Mouse (Mus musculus): ENCODE results near the gene Rxra.

Rxra gene

DNA sequence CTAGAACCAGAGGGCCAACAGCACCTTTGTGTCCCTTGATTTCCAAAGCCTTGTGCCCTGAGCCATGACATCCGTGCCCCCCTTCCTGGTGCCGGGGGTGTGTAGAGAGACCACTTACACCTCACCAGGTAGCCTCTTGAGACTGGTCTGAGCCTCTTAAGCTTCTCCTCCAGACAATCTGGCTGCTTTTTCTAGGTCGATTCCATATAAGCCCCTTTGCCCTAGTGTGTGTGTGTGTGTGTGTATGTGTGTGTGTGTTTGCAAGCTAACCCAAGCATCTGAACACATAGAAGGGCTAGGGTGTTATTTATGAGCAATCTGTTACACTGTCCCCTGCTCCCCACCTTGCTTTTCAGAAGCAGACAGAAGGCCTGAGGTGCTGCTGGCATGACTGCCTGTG, 62.2 kb downstream of the Rxra start:
- DNase-seq (ENCODE audit: low spot score in 2 of 2), result no peak

DNA sequence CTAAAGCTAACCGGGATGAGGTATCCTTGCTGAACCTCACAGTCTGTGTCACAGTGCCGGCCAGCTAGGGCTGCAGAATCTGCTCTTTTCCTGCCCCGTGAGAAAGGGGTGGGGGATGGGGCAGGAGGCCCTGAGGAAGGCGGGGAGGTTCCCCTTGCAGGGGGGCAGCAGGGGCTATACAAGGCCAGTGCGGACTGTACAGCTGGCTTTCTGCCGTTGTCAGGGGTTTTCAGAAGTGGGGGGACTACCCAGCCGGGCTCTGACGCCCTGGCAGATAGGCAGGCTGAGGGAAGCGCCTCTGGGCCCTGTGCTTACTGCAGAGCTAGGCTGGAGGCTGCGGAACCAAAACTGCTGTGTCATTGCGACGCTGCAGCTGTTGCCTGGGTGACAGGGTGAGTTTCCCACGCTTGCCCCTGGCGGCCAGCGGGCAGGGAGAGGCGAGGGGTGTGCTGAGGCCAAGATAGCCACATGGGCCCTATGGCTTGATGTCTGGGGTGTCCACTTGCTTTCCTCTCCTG, 63.9 kb downstream of the Rxra start:
- DNase-seq (ENCODE audit: low spot score in 2 of 2), result peak; percentile 88 to 90

DNA sequence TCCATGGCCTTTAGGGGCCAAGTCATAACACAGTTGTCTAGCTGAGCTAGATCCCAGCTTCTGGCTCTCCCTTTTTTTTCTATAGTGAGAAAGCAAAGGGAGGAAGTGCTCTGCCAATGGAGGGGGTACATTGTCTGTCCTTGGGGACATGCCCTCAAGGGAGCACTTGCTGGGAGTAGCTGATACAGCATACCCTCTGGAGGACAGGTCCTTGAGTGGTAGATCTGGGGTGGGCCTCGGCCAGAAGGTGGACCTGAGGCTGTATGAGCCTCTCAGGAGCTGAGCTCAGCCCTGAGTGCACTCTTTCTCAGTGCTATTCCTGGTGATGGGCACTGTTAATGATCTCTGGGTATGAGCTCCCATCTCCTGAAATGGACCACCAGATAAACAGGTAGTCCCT, 66.9 kb downstream of the Rxra start:
- DNase-seq (ENCODE audit: low spot score in 2 of 2), result no peak

DNA sequence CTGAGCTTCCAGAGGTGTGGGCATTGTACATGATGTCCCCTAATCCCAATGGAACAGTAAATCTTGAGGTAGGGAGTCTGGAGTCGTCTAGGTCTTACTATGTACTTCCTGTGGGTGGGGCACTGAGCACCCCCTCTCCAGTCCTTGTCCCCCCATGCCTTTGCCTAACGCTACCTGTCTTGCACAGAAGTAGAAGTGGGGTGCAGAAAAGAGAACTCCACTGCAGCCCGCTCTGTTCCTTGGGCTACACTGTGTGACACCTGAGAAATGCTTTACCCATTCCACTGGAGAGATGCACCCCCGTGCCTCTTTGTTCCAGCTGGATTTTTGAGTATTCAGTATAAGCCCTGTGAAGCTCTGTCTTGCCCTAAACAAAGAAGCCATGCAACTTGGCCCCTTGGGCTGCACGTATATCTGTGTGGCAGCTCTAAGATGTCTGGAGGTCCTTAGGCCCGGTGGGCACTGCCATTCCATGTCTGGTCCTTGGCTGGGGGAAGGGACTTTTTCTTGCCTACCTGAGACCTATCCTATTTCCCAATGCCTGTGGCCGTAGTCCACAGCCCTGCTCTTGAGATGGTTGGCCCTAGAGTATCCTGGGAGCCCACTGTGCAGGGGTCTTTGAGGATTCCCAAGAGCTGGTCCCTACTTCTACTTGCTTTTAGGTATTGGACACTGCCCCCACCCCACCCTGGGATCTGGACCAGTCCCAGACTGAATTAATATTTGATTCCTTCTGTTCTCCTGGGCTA, 67.8 kb downstream of the Rxra start:
- no peak for DNase-seq (ENCODE audit: low spot score in 2 of 2)

DNA sequence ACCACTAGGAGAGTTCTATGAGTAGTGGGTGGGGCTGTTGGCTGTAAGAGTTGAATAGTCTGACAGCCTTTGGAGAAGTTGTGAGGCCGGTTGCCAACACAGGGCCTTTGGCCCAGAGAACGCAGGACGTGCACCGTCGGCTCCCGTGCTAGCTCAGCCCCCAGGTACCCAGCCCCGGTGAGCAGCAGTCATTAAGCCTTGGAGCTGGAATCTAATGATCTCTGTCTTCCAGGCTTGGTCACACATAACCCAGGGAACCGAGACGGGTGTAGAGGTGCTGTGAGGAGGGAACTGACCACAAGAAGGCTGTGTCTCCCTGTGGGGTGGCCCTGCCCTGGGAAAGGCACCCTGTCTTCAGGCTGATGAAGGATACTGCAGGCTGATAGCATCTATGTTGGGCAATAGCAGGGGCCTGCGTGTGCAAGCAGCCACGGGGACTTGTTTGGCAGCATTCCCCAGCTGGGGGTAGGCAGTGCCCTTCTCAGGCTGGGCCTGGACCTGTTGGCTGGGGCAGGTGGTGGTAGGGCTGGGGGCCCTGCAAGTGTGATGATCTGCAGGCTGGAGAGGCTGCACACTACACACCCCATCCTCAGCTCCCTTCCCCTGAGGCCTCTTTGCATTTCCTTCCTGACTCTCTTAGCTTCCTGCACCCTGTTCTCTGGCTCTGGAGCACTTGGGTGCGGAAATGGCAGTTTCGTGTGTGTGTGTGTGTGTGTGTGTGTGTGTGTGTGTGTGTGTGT, 68.5 kb downstream of the Rxra start:
- no peak for DNase-seq (ENCODE audit: low spot score in 2 of 2)

DNA sequence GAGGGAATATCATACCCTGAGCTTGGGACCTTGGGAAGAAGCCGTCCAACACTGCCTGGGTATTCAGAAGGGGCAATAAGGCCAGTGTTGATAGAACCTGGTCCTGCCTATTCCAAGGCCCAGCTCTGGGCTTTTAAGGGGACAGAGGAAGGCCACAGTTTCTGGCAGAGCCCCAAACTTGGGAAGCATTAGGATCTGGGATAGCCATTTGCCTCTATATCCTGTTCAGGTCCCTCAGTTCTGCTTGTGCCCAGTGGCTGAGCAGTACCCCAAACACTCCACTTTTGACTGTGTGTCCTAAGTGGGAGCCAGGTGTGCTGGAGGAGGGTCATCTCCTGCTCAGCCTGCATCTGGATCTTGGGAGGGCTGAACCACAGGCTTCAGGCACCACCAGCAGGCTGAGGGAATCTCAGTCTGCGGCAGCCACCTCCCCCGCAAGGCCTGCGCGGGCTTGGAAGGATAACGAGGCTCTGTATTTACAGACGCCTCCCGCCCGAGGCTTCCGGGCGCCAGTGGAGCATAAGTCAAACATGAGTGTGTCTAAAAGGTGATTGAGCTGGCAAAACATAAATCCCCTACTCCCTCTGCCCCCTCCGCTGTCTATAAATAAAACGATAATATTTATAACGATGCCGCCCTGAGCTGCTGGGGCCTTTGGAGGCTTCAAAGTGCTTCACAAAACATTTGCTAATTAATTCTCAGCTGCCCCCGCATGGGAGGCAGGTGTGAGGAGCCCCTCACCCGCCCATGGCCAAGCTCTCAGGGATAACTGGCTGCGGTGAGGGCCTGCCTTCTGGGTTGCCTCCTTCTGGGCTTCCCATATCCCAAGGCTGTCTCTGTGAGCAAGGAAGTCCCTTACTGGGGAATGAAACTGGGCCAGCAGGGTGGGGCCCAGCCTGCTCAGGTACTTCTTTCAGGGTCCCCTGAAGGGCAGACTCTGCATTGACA, 69.7 kb downstream of the Rxra start:
- peak; percentile 74 to 77 for DNase-seq (ENCODE audit: low spot score in 2 of 2)

DNA sequence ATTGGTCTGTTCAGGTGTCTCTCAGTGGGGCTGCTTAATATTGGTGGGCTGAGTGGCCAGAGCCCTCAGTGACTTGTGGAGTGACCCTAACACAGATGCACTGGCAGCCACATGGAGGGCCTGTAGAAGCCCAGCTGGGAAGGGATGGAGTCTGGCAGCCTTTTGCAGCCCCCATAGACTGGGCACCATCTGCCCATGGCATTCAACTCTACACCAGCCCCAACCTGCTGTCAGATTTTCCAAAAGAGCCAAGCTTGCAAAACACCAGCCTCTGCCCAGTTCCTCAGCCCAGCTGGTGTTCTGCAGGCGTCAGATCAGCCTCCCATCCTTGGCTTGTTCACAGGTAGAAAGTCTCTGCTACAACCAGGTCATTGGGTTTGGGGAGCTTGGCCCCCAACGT, 70.6 kb downstream of the Rxra start:
- peak; percentile 54 to 65 for DNase-seq (ENCODE audit: low spot score in 2 of 2)

DNA sequence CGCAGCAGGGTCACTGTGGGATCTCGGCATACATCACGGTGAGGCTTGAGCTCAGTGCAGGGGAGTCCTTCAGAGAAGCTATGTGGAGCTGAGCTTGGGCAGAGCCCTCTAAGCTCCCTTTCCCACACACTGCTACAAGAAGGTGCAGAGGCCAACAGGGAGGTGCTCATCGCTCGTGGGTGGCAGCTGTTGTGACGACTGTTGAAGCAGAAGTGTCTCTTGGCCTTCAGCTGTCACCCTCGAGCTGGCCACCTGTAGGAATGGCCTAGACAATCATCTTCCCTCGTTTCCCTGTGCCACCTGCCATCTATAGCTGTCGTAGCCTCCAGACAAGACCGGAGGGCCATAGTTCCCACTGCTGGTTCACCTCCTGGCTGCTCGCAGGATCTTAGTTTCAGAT, 72.7 kb downstream of the Rxra start:
- DNase-seq (ENCODE audit: low spot score in 2 of 2), result no peak

DNA sequence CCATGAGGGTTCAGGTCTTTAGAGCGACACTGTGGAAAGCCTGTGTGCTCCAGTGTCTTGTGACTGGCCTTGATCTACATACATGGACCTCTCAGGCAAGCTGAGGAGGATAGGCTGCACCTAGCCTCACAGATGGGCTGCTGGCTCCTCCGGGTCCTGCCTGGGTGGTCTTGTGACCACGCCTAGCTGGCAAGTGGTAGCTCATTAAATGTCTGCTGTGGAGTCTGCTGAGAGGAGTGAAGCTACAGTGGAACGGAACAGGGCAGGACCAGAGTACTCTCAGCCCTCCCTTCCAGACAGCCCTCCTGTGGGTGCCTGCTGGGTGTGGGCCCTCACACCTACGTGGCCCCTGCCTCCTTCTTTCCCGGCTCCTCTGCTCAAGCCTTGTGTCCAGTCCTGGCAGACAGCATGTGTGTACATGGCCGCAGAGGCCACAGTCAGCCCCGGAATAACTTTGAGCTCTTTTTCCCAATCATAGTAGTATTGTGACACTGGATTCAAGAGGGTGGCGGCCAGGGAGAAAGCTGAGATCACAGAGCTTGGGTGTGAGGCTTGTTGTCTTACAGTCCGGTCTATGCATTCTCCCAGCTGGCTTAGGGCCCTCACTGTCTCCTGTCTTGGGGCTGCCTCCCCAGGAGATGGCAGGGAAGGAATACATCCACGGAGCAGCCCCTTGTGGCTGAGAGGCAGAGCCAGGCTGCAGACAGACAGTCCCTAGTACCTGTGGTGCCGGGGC, 74.3 kb downstream of the Rxra start:
- no peak for DNase-seq (ENCODE audit: low spot score in 2 of 2)

DNA sequence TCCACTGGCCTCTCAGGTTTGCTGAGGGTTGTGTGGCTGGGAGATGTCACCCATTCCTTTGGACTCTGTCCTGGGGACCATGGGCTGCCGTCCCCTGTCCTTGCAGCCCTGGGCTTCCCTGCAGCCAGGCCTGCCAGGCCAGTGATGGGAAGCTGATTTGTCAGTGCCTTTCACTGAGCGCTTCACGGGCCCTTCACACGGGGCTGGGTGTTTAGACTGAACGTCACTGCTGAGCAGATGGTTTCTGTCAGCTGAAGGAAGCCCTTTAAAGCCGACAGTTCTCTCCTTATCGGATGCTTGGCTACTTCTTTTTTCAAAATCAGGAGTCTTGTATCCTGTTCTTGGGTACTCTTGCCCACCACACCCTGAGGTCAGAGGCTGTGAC, 74.9 kb downstream of the Rxra start:
- no peak for DNase-seq (ENCODE audit: low spot score in 2 of 2)

DNA sequence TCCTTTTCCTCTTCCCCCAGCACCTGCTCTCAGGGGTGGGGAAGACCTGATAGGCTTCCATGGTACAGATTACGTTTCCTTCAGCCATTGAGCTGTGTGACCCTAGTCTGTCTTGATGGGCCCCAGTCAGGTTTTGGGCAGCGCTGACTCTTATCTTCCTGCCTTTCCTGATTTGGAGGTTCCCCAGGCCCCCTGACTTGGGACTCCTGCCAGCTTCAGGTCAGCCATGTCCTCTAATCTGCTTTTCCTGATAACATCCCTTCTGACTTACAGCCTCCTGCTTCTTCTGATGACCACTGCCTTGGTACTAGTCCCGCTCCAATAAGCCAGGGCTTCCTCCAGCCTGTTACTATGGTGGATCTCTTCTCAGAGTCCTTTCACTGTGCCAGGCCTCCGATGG, 75.6 kb downstream of the Rxra start:
- DNase-seq (ENCODE audit: low spot score in 2 of 2), result no peak

DNA sequence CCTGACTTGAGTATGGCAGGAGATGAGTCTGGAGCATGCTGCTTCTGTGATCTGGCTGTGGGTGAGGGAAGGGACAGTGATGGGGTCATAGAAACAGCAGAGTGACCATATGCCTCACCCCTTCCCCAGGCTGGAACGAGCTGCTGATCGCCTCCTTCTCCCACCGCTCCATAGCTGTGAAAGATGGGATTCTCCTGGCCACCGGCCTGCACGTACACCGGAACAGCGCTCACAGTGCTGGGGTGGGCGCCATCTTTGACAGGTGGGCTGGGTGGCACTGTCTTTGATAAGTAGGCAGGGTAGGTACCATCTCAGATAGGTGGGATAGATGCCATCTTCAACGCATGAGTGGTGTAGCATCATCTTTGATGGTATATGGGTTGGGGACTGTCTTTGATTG, 77.9 kb downstream of the Rxra start:
- no peak for DNase-seq (ENCODE audit: low spot score in 2 of 2)

DNA sequence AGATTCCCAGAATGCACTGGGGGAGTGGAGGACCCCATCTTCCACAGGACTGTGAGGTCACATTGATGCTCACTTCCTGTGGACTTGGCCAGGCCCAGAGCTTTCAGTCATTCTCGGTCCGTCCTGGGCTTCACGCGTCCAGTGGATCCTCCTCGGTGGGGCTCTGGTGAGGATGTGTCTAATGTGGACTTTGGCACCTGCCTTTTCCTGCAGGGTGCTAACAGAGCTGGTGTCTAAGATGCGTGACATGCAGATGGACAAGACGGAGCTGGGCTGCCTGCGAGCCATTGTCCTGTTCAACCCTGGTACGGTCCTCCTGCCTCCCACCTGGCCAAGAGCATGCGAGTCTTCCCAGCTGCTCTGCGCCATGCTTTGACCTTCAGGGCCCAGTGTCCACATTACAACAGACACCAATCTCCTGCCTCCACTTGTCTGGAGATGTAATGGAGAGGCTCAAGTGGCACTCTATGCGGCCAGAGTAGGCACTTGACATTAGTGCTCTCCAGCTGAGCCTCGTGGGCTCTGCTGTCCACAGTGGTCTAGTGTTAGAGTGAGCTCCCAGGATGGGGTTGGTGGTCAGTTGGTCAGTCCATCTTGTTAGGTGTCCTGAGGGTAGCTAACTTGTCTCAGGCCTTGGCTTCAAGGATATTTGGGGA, 79.9 kb downstream of the Rxra start:
- DNase-seq (ENCODE audit: low spot score in 2 of 2), result no peak

DNA sequence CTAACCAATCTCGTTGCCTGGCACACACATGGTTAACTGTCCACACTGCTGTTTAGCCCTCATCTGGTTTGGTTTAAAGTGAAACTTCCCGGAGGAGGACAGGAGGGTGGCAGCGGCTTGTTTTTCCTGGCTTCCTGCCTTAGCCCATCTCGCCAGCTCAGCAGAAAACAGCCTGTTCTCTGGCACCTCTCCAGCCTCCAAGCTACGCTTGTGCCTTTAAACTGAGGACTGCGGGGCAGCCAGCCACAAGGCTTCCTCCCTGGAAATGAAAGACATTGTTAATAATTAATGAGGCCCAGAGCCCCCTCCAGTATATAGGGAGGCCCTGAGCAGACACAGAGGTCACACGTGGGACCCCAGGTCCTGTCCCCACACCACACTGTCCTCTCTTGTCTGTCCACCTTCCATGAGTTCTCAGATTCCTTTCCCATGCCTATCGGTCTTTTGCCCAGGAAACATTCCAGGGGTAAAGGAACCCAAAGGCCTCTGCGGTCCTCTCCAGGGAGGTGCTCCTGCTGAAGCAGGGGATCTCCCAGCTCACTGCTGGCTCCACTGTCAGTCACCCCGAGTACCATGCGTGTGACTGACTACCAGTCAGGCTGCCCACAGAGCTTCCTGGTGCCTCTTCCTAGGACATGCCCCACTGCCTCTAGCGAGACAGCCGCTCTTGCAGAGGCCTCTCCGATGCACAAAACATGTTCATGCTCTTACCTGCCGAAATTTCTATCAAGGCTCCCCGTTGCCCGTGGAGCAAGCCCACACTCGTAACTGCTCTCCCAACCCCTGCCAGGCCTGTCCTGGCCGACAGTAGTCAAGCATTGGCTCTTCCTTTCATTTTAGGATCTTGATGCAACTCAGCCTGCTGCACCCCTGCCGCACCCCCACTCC, 82.4 kb downstream of the Rxra start:
- peak; percentile 96 to 97 for DNase-seq (ENCODE audit: low spot score in 2 of 2)

DNA sequence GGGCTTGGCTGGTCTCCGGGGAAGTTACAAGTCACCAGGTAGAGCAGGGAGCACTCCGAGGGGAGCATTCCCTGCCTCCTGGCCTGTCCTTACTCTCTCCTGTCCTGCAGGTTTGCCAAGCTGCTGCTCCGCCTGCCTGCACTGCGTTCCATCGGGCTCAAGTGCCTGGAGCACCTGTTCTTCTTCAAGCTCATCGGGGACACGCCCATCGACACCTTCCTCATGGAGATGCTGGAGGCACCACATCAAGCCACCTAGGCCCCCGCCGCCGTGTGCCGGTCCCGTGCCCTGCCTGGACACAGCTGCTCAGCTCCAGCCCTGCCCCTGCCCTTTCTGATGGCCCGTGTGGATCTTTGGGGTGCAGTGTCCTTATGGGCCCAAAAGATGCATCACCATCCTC, 83.2 kb downstream of the Rxra start:
- no peak for DNase-seq (ENCODE audit: low spot score in 2 of 2)

DNA sequence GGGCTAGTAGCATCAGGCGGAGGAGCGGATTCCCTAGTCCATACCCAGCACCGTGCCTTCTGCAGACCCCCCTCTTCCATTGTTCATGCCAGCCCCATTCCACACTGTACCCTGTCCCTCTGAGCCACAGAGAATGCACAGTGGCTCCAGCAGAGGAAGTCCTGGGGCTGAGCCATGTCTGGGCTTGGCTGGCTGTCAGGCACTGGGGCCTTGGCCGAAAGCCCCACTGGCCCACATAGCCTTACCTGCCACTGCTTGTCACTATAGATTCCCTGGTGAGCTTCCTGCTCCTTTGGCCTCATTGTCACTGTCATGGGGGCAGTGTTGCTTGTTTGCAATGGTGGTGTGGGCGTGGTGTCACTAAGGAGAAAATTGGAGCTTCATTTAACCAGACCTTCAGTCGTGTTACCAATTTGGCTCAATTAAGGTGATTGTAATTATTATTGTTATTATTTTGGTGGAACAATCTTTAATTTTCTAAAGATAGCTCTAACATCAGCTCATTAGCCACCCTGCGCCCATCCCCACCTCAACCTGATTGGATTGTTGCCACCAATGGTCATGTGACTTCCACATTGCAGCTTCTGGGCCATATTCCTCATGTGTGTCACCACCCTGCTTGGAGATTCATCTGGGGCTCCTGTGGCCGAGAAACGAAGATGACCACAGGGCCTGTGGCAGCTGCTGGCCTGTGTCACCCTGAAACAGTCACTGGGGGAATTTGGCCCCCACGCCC, 85.2 kb downstream of the Rxra start:
- DNase-seq (ENCODE audit: low spot score in 2 of 2), result no peak

DNA sequence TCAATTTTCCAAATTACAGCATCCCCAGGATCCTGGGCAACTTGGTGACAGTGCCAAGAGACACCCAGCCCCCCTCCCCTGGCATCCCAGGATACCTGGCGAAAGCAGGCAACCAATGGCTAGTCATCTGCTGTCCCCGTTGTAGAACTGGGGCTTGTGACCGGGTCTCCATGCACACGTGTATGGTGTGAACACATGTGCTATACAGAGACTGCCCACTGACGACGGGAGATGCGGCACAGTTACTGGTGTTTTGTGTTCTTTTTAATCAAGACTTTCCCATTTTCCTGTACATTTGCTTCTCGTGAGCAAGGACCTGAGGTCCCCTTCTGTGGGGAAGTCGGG, 85.7 kb downstream of the Rxra start:
- no peak for DNase-seq (ENCODE audit: low spot score in 2 of 2)

DNA sequence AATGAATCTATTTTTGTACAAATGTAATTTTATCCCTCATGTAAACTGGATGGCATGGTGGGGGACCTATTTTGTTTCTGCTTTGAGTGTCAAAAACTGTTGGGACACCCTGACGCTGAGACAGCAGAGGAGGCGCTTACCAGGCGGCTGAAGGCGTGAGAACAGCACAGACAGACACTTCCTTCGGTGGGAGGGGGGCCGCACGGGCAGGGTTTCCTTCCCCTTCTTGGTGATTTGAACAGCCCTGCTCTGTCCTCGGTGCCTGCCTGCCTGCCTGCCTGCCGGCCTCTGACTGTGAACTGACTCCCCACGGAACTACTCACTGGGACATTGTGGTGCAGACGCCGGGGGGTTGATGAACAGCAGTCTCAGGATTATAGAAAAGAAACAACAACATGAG, 86.3 kb downstream of the Rxra start:
- DNase-seq (ENCODE audit: low spot score in 2 of 2), result no peak

Measured in right cerebral cortex, postnatal 10 days (tissue).